Mouse (Mus musculus) heart, embryonic 12.5 days (tissue): ENCODE measurements around the gene Cachd1. TPM values are rescaled to one million over a fixed set of nuclear protein-coding genes. Genes with fewer than 3 reads are reported as not detected.

Experiments used
- ATAC-seq: fragments of 200-750 bp; cut with Nextera tagmentation; 2 replicates; pipeline ENCODE4 v1.8.0; 2017; ENCODE audit warnings: moderate TSS enrichment, moderate library complexity; ENCODE audit not compliant: insufficient number of reproducible peaks, low FRiP score
- H3K27ac ChIP-seq: fragments of 300-500 bp; sonication (generic); 2 replicates; pipeline ENCODE4 v1.5.1; 2016; ENCODE audit warnings: mild to moderate bottlenecking, moderate library complexity; ENCODE audit not compliant: poor library complexity, severe bottlenecking
- H3K27me3 ChIP-seq: fragments of 300-500 bp; sonication (generic); replicated peaks from 2 replicates; pipeline ENCODE4 v1.6.1; 2016; ENCODE audit warnings: mild to moderate bottlenecking, moderate library complexity
- H3K36me3 ChIP-seq: fragments of 300-500 bp; sonication (generic); 2 replicates; pipeline ENCODE4 v1.6.1; 2016; ENCODE audit warnings: mild to moderate bottlenecking, moderate library complexity
- H3K4me1 ChIP-seq: fragments of 300-500 bp; sonication (generic); replicated peaks from 2 replicates; pipeline ENCODE4 v1.6.1; 2016; ENCODE audit warnings: mild to moderate bottlenecking
- H3K4me2 ChIP-seq: fragments of 300-500 bp; sonication (generic); 2 replicates; pipeline ENCODE4 v1.6.1; 2016; ENCODE audit warnings: mild to moderate bottlenecking, moderate library complexity
- H3K4me3 ChIP-seq: fragments of 300-500 bp; sonication (generic); 2 replicates; pipeline ENCODE4 v1.5.1; 2016; ENCODE audit warnings: mild to moderate bottlenecking
- H3K9ac ChIP-seq: fragments of 300-500 bp; sonication (generic); 2 replicates; pipeline ENCODE4 v1.6.1; 2016; ENCODE audit warnings: mild to moderate bottlenecking, moderate library complexity
- H3K9me3 ChIP-seq: fragments of 300-500 bp; sonication (generic); replicated peaks from 2 replicates; pipeline ENCODE4 v1.6.1; 2016; ENCODE audit warnings: mild to moderate bottlenecking, moderate library complexity
- WGBS: fragments of 180-500 bp; shearing (Covaris S2); methylation state at CpG from one replicate; pipeline ENCODE4 v1.1.7; 2016; 5-methylcytosine and 5-hydroxymethylcytosine counted together
- polyA plus RNA-seq: library from polyadenylated mRNA; unstranded; fragments of >200 nt; fragmentation: Nextera tagmentation; extraction: Ambion mirVana; gene quantifications from 2 replicates; pipeline ENCODE4 v1.2.1, GENCODE M21; 2016

Gene Cachd1
- polyA plus RNA-seq, 1 experiment from 2014 or later: 11.5 TPM

DNA sequence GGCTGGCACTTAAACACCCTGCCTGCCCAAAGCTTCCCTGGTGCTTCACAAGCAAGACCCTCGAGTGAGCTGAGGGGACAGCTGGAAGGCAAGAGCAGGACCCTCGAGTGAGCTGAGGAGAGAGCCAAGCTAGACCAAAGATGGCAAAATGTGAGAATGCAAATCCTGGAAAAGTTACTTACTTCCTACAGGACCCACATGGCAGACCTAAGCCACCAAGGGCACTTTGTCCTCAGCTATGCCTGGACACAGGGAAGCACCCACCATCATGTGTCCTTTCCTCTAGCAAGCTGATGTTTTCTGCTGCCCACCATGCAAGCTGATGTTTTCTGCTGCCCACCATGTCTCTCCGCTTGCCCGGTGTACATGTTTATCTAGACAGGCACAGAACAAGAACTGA, 244.1 kb downstream of the Cachd1 start, which contains the start of gene Gm10577:
Gene Gm10577, minus strand, starts transcription at position 101 of the 400 bp plus-strand sequence.
- Histone ChIP-seq H3K9ac (no peak within 1 kb of the TSS), H3K36me3 (no peaks in the 10 kb centered on the region), H3K27ac (no peak within 1 kb of the TSS), H3K27me3 (no peaks in the 10 kb centered on the region), H3K4me3 (no peak within 1 kb of the TSS), H3K4me1 (no peaks in the 10 kb centered on the region), H3K4me2 (no peak within 1 kb of the TSS), H3K9me3 (peaks cover 6% of the 10 kb centered on the region)
- no peak for ATAC-seq
- WGBS: 68% methylated on average over 4 of the region's 4 CpGs

DNA sequence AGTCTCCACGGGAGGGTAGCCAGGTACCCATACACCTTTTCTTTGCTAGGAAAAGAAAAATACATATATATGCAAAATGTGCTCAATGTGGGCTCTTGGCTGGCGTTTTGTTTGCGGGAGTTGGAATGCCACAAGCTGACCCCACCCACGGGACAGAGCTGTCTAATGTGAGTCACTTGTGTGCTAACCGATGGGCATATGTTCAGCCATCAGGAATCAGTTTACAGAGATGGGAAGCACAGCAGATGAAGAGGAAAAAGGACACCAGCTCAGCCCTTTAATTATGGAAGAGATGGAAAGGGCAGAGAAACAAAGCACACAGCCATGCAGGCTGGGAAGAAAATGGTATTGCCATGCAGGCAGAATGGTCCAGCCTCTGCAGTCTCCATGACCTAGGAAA, 250.1 kb downstream of the Cachd1 start:
- no peak overlapping the region for H3K4me2 ChIP-seq
- H3K36me3 ChIP-seq: no peaks in the 10 kb centered on the region
- no peak overlapping the region for H3K4me3 ChIP-seq
- ATAC-seq: no peak
- peaks cover 6% of the 10 kb centered on the region for H3K9me3 ChIP-seq
- H3K4me1 ChIP-seq: no peaks in the 10 kb centered on the region
- no peaks in the 10 kb centered on the region for H3K27me3 ChIP-seq
- no peak overlapping the region for H3K27ac ChIP-seq
- H3K9ac ChIP-seq: no peak overlapping the region
- WGBS: 72% methylated on average over 5 of the region's 5 CpGs

DNA sequence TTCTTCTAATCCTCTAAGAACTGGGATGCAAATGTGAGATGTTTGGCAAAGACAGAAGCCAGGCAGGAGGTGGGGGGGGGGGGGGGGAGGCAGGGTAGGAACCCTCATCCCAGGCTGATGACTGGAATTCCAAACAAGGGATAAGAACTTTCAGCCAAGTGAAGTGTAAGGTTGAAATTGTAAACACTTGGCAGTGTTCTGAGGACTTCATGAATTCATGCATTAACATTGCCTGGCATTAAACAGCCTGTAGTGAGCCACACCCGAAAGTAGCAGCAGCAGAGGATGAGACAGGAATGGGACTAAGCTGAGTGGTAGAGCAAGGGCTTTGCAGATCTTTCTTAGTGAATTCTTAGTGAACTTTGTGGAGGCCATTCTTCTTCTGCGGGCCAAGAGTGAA, 250.5 kb downstream of the Cachd1 start:
- ATAC-seq: no peak
- no peak overlapping the region for H3K4me3 ChIP-seq
- peaks cover 6% of the 10 kb centered on the region for H3K9me3 ChIP-seq
- WGBS: 62% methylated on average over 2 of the region's 2 CpGs
- no peaks in the 10 kb centered on the region for H3K4me1 ChIP-seq
- H3K9ac ChIP-seq: no peak overlapping the region
- H3K27ac ChIP-seq: no peak overlapping the region
- H3K27me3 ChIP-seq: no peaks in the 10 kb centered on the region
- no peaks in the 10 kb centered on the region for H3K36me3 ChIP-seq
- no peak overlapping the region for H3K4me2 ChIP-seq

- Histone ChIP-seq H3K9ac (no peak overlapping the region), H3K4me1 (no peaks in the 10 kb centered on the region), H3K36me3 (no peaks in the 10 kb centered on the region), H3K27me3 (no peaks in the 10 kb centered on the region), H3K9me3 (peaks cover 3% of the 10 kb centered on the region), H3K4me2 (no peak overlapping the region), H3K4me3 (no peak overlapping the region), H3K27ac (no peak overlapping the region)
- 84% methylated on average over 9 of the region's 9 CpGs for WGBS
- ATAC-seq: no peak
These were observed 251.5 kb downstream of the Cachd1 start for GRCm38 (mm10) chr4:101027852-101028411.

DNA sequence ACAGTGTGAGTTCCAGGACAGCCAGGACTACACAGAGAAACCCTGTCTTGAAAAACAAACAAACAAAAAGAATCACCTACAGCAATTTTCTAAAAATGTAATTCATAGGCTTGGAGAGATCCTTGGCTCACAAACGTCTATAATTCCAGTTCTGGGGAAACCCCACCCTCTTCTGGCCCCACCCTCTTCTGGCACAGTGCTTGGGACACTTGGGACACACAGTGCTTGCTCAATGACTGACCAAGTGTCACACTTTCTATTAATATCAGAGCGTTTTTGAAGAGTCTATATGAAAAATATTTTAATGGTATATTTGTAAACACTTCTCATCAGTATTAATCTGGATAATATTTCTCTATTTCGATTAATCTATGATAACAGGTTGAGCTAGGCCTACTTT, 256.6 kb downstream of the Cachd1 start:
- H3K4me2 ChIP-seq: no peak overlapping the region
- no peak overlapping the region for H3K27ac ChIP-seq
- no peaks in the 10 kb centered on the region for H3K27me3 ChIP-seq
- H3K4me3 ChIP-seq: no peak overlapping the region
- no peak overlapping the region for H3K9ac ChIP-seq
- no peaks in the 10 kb centered on the region for H3K36me3 ChIP-seq
- H3K4me1 ChIP-seq: no peaks in the 10 kb centered on the region
- no peak for ATAC-seq
- WGBS: 60% methylated on average over 3 of the region's 3 CpGs
- H3K9me3 ChIP-seq: no peaks in the 10 kb centered on the region

DNA sequence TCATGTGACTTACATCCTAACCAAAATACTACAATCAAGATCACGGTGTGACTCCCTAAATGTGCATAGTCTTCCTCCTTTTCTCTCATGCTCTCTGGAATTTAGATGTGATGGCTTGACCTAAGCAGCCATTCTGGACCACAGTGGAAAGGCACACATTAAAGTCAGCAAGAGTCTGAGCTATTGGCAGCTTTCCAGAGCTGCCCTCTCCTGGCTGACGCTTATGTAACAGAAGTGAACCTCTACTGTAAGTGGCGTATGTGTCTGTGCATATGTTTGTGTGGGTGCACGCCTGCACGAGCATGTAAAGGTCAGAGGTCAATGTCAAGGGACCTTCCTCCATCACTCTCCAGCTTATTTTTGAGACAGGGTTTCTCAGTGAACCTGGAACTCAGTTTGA, 258.7 kb downstream of the Cachd1 start:
- no peaks in the 10 kb centered on the region for H3K36me3 ChIP-seq
- H3K4me2 ChIP-seq: no peak overlapping the region
- no peak overlapping the region for H3K9ac ChIP-seq
- no peaks in the 10 kb centered on the region for H3K4me1 ChIP-seq
- H3K9me3 ChIP-seq: no peaks in the 10 kb centered on the region
- no peak overlapping the region for H3K4me3 ChIP-seq
- no peak overlapping the region for H3K27ac ChIP-seq
- H3K27me3 ChIP-seq: no peaks in the 10 kb centered on the region
- no peak for ATAC-seq
- 79% methylated on average over 5 of the region's 5 CpGs for WGBS

DNA sequence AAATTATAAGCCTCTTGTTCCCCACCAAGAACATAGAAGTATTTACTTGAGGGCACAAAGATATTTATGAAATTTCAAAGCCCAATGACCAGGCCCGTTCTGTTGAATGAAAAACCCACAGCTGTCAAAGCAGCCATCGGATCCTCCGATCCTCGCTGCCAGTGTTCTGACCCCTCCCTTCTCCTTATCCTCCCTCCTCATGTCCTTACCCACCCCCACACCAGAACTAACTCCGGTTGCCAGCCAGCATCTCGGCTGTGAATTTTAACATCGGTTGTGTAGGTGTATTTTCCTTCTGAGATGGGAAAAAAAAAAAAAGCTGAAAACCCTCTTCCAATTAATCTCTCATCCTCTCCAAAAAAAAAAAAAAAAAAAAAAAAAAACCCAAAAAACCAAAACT, 260.7 kb downstream of the Cachd1 start:
- no peak overlapping the region for H3K9ac ChIP-seq
- H3K36me3 ChIP-seq: no peaks in the 10 kb centered on the region
- H3K27me3 ChIP-seq: no peaks in the 10 kb centered on the region
- no peaks in the 10 kb centered on the region for H3K9me3 ChIP-seq
- H3K4me2 ChIP-seq: no peak overlapping the region
- H3K4me1 ChIP-seq: no peaks in the 10 kb centered on the region
- H3K27ac ChIP-seq: no peak overlapping the region
- 53% methylated on average over 7 of the region's 7 CpGs for WGBS
- no peak for ATAC-seq
- H3K4me3 ChIP-seq: no peak overlapping the region

- H3K4me2 ChIP-seq: no peak overlapping the region
- no peak overlapping the region for H3K9ac ChIP-seq
- 66% methylated on average over 2 of the region's 2 CpGs for WGBS
- no peaks in the 10 kb centered on the region for H3K27me3 ChIP-seq
- H3K9me3 ChIP-seq: no peaks in the 10 kb centered on the region
- no peaks in the 10 kb centered on the region for H3K36me3 ChIP-seq
- no peak for ATAC-seq
- H3K27ac ChIP-seq: no peak overlapping the region
- H3K4me1 ChIP-seq: no peaks in the 10 kb centered on the region
- H3K4me3 ChIP-seq: no peak overlapping the region
These were observed 267.2 kb downstream of the Cachd1 start for GRCm38 (mm10) chr4:101043691-101044090.

GRCm38 (mm10) chr4:101044149-101044548, 267.7 kb downstream of the Cachd1 start:
- Histone ChIP-seq H3K4me2 (no peak overlapping the region), H3K27me3 (no peaks in the 10 kb centered on the region), H3K4me3 (no peak overlapping the region), H3K36me3 (no peaks in the 10 kb centered on the region), H3K9ac (no peak overlapping the region), H3K4me1 (no peaks in the 10 kb centered on the region), H3K9me3 (no peaks in the 10 kb centered on the region), H3K27ac (no peak overlapping the region)
- ATAC-seq: no peak

GRCm38 (mm10) chr4:101046576-101046975, 270.1 kb downstream of the Cachd1 start:
- no peak for ATAC-seq

GRCm38 (mm10) chr4:101062146-101062545, 285.7 kb downstream of the Cachd1 start:
- H3K9me3 ChIP-seq: peaks cover 5% of the 10 kb centered on the region; the same call in 1 of the 2 replicates
- 65% methylated on average over 2 of the region's 2 CpGs for WGBS
- H3K4me2 ChIP-seq: no peak overlapping the region
- no peak overlapping the region for H3K9ac ChIP-seq
- no peak overlapping the region for H3K4me3 ChIP-seq
- ATAC-seq: no peak
- H3K27ac ChIP-seq: no peak overlapping the region
- no peaks in the 10 kb centered on the region for H3K36me3 ChIP-seq
- H3K4me1 ChIP-seq: no peaks in the 10 kb centered on the region
- H3K27me3 ChIP-seq: 0 out of 2 replicates have a peak, but pooled peaks cover 5% of the 10 kb centered on the region

More at GRCm38 (mm10) chr4:101046576-101046975, 270.1 kb downstream of the Cachd1 start:
- H3K9me3 ChIP-seq: no peaks in the 10 kb centered on the region
- no peak overlapping the region for H3K4me2 ChIP-seq
- H3K4me1 ChIP-seq: no peaks in the 10 kb centered on the region
- no peak overlapping the region for H3K27ac ChIP-seq
- H3K27me3 ChIP-seq: no peaks in the 10 kb centered on the region
- no peak overlapping the region for H3K9ac ChIP-seq
- H3K4me3 ChIP-seq: no peak overlapping the region
- H3K36me3 ChIP-seq: no peaks in the 10 kb centered on the region
- 75% methylated on average over 4 of the region's 4 CpGs for WGBS

DNA sequence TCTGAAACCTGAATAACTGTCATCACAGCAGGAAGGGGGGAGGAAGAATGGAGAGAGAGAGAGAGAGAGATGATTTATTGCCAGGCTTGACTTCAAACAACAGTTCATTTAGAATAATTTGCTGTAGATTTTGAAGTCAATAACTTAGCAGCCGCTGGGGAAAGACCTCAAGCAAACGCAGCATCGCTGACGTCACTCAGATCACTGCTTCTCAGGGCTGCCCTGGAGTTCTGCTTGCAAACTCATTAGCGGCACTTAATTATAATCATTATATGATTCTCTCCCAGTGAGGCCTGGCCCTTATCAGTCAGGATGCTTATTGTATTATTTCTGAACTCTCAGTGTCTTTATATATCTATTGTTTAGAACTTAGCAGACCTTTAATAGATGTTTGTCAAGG, 289.9 kb downstream of the Cachd1 start:
- H3K4me2 ChIP-seq: no peak overlapping the region
- H3K4me3 ChIP-seq: no peak overlapping the region
- no peak overlapping the region for H3K9ac ChIP-seq
- no peak overlapping the region for H3K27ac ChIP-seq
- no peaks in the 10 kb centered on the region for H3K36me3 ChIP-seq
- no peak for ATAC-seq
- peaks cover 10% of the 10 kb centered on the region; the same call in 1 of the 2 replicates for H3K27me3 ChIP-seq
- WGBS: 64% methylated on average over 5 of the region's 5 CpGs
- peaks cover 2% of the 10 kb centered on the region; the same call in 1 of the 2 replicates for H3K9me3 ChIP-seq
- no peaks in the 10 kb centered on the region for H3K4me1 ChIP-seq
